In the genomic region with DNA sequence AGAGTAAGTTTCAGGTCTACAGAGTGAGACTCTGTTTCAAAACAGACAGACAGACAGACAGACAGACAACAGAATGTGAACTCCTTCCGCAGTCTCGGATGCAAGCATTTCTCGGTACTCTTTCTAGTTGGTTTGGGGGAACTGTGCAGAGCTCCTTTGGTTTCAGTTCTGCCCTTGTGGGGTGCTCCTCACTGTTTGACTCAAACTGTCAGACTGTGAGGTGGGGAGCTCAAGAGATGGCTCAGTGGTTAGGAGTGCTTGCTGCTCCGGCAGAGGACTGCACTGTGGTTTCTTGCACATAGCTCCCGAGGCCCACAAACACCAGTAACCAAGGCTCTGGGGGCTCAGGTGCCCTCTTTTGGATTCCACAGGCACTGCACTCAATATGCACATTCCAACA, we compare ENCODE assay signal across 35 mouse cellular contexts. TPM values are rescaled to one million over a fixed set of nuclear protein-coding genes. Genes with fewer than 3 reads are reported as not detected.
DNase-seq lines count a peak whose midpoint lies in the region; ATAC-seq and TF ChIP-seq lines count a peak whose summit lies in the region.
"Had no signal": no experiment of that assay in that cellular context is flagged by ENCODE, and none has a peak within 500 bp of the region (broad histone marks: within the 10 kb centered on the region; RNA-seq: fewer than 3 reads in every experiment).

No protein-coding gene starts in this region.

- H3K4me1 ChIP-seq in lung, adult 2 months (ENCODE audit: control insufficient read depth, insufficient read depth, low read length) = no peaks in the 10 kb centered on the region
- H3K4me1 ChIP-seq: embryonic facial prominence, embryonic 12.5 days; heart, embryonic 13.5 days; limb, embryonic 12.5 days; liver, embryonic 15.5 days; lung, embryonic 15.5 days; midbrain, embryonic 13.5 days; neural tube, embryonic 15.5 days had no signal

- 96% methylated on average over 5 of the region's 5 CpGs for WGBS in lung, adult 2 months

- no peak overlapping the region for H3K4me3 ChIP-seq in lung, adult 2 months (replicated peaks; ENCODE audit: extremely low read depth, low read depth, low read length)
- H3K4me3 ChIP-seq: embryonic facial prominence, embryonic 12.5 days; heart, adult 2 months; heart, embryonic 13.5 days; left cerebral cortex, adult 2 months; limb, embryonic 12.5 days; liver, embryonic 15.5 days; lung, embryonic 15.5 days; midbrain, embryonic 13.5 days; neural tube, embryonic 15.5 days had no signal

- peak; percentile 5 for DNase-seq in lung, postnatal 36 days
- no peak for DNase-seq in lung, adult 2 months
- DNase-seq in B cell, adult 2 months = peak; percentile 12 to 13
- peak; percentile 29 for DNase-seq in brain, adult 2 months (ENCODE audit: low read depth, low spot score)
- DNase-seq in adrenal gland, postnatal 4 days (ENCODE audit: low spot score in 2 of 2) = no peak
- DNase-seq in cerebellum, adult 9-11 months = no peak
- DNase-seq: adrenal gland, postnatal 25 days; cerebellum, adult 8-10 months; cerebellum, postnatal 36 days; embryo, embryonic 11 days; gastrocnemius, postnatal 25 days; heart, adult 2 months; heart, postnatal 10 days; kidney, adult 9 months; kidney, postnatal 25 days; retina, postnatal 1 day; right cerebral cortex, postnatal 14 days; thymus, postnatal 14 days had no signal

- TF ChIP-seq CTCF in lung, adult 2 months (IDR thresholded peaks at IDR 0.05; ENCODE audit: insufficient read depth, low read length) = no peak

- no peak for TF ChIP-seq POLR2A in lung, adult 2 months (IDR thresholded peaks at IDR 0.05; ENCODE audit: borderline replicate concordance, extremely low read depth, low read depth, low read length)

- 0 out of 2 replicates have a peak, but pooled peaks have one; percentile 20 for ATAC-seq in monocyte, adult 5-6 weeks (replicated peaks; ENCODE audit: insufficient number of reproducible peaks, low FRiP score, low TSS enrichment, poor library complexity, severe bottlenecking)
- ATAC-seq: forebrain, embryonic 14.5 days; intestine, postnatal 0 days; midbrain, embryonic 13.5 days; Patski had no signal

RNA-seq across cellular contexts. Expression of a gene that starts 8.2 kb away (rescaled TPM):
- polyA plus RNA-seq in lung, adult 2 months (2012; rRNA removed) = 15.1 and 16.9 TPM in 2 replicates
- 76.3 to 133 TPM (median 119 TPM) in 3 replicates for total RNA-seq in monocyte, adult 5-6 weeks (2017)
- total RNA-seq in adrenal gland, postnatal 4 days (2021) = 10 to 100 TPM; 48.1 to 55.9 TPM

RNA-seq across cellular contexts. Expression of a gene that starts 40.1 kb away (rescaled TPM):
- polyA plus RNA-seq in lung, adult 2 months (2012; rRNA removed) = 1.7 TPM in 1 of 2 replicates, not detected in the other
- total RNA-seq in monocyte, adult 5-6 weeks (2017) = not detected in 3 replicates
- total RNA-seq in adrenal gland, postnatal 4 days (2021) = 1 to 10 TPM; 1.1 to 3.1 TPM
- total RNA-seq: gastrocnemius, adult 18-20 months; hematopoietic stem cell, adult 5-6 weeks; liver, adult 2 months; megakaryocyte-erythroid progenitor cell, adult 5-6 weeks; MEL had no signal
- polyA plus RNA-seq: heart, adult 2 months; liver, adult 2 months had no signal

RNA-seq across cellular contexts. Expression of a gene that starts 48.2 kb away (rescaled TPM):
- polyA plus RNA-seq in lung, adult 2 months (2012; rRNA removed) = 3.6 and 4.7 TPM in 2 replicates
- 10.7 to 15.7 TPM (median 15.3 TPM) in 3 replicates for total RNA-seq in monocyte, adult 5-6 weeks (2017)
- total RNA-seq in adrenal gland, postnatal 4 days (2021) = 10 to 100 TPM; 19.4 to 20.9 TPM

RNA-seq across cellular contexts. Expression of a gene that starts 56.2 kb away (rescaled TPM):
- 6.7 and 23.7 TPM in 2 replicates for polyA plus RNA-seq in lung, adult 2 months (2012; rRNA removed)
- total RNA-seq in monocyte, adult 5-6 weeks (2017) = 1.9 to 2.7 TPM (median 2.3 TPM) in 3 replicates
- total RNA-seq in adrenal gland, postnatal 4 days (2021) = 10 to 100 TPM; 27.4 to 29.8 TPM

Comparison
In these comparisons a context has a peak if more than half of its experiments do, and no peak if none do; other contexts are left out.
1. DNase-seq: peak in lung, postnatal 36 days (single experiment), B cell, adult 2 months (2 of 2) and brain, adult 2 months (single experiment); none in lung, adult 2 months (single experiment), adrenal gland, postnatal 4 days (0 of 2) and cerebellum, adult 9-11 months (single experiment).